Mouse (Mus musculus) embryonic facial prominence, embryonic 15.5 days (tissue): ENCODE results near the gene Tex19.2. TPM values are rescaled to one million over a fixed set of nuclear protein-coding genes. Genes with fewer than 3 reads are reported as not detected.
"Not testable (repeated sequence)": the region's sequence is repeated elsewhere in the genome, so short reads cannot be mapped to it uniquely, and the experiment has no call there.

Experiments used
- ATAC-seq: fragments of 200-750 bp; cut with Nextera tagmentation; 2 replicates; pipeline ENCODE4 v1.8.0; 2017; ENCODE audit warnings: low read depth, moderate TSS enrichment; ENCODE audit not compliant: insufficient number of reproducible peaks, low FRiP score, low TSS enrichment
- H3K27ac ChIP-seq: fragments of 300-500 bp; sonication (generic); replicated peaks from 2 replicates; pipeline ENCODE4 v1.5.1; 2015; ENCODE audit warnings: mild to moderate bottlenecking, inconsistent platforms
- H3K27me3 ChIP-seq: fragments of 300-500 bp; sonication (generic); 2 replicates; pipeline ENCODE4 v1.6.1; 2015; ENCODE audit warnings: inconsistent platforms
- H3K36me3 ChIP-seq: fragments of 300-500 bp; sonication (generic); 2 replicates; pipeline ENCODE4 v1.6.1; 2015; ENCODE audit warnings: mild to moderate bottlenecking, inconsistent platforms
- H3K4me1 ChIP-seq: fragments of 300-500 bp; sonication (generic); 2 replicates; pipeline ENCODE4 v1.6.1; 2015; ENCODE audit warnings: inconsistent platforms
- H3K4me2 ChIP-seq: fragments of 300-500 bp; sonication (generic); replicated peaks from 2 replicates; pipeline ENCODE4 v1.6.1; 2015; ENCODE audit warnings: mild to moderate bottlenecking, inconsistent platforms
- H3K4me3 ChIP-seq: fragments of 300-500 bp; sonication (generic); replicated peaks from 2 replicates; pipeline ENCODE4 v1.5.1; 2015; ENCODE audit warnings: mild to moderate bottlenecking, inconsistent platforms
- H3K9ac ChIP-seq: fragments of 300-500 bp; sonication (generic); 2 replicates; pipeline ENCODE4 v1.6.1; 2015; ENCODE audit warnings: inconsistent platforms
- H3K9me3 ChIP-seq: fragments of 300-500 bp; sonication (generic); replicated peaks from 2 replicates; pipeline ENCODE4 v1.6.1; 2016; ENCODE audit warnings: inconsistent platforms
- WGBS: fragments of 180-500 bp; shearing (Covaris S2); methylation state at CpG from one replicate; pipeline ENCODE4 v1.1.7; 2015; 5-methylcytosine and 5-hydroxymethylcytosine counted together
- polyA plus RNA-seq: library from polyadenylated mRNA; unstranded; fragments of >200 nt; fragmentation: Nextera tagmentation; extraction: Ambion mirVana; gene quantifications from 2 replicates; pipeline ENCODE4 v1.2.1, GENCODE M21; 2015

Gene Tex19.2
- polyA plus RNA-seq, 1 experiment from 2014 or later, result not detected

- Histone ChIP-seq H3K9me3 (no peaks in the 10 kb centered on the region), H3K36me3 (no peaks in the 10 kb centered on the region), H3K27me3 (no peaks in the 10 kb centered on the region), H3K4me1 (peaks cover 6% of the 10 kb centered on the region; the same call in 1 of the 2 replicates), H3K9ac (no peak overlapping the region), H3K4me2 (no peak overlapping the region), H3K4me3 (no peak overlapping the region), H3K27ac (no peak overlapping the region)
- no peak for ATAC-seq
- 88% methylated on average over 3 of the region's 3 CpGs for WGBS
Measured at GRCm38 (mm10) chr11:121111051-121111450, 7.4 kb downstream of the Tex19.2 start.

GRCm38 (mm10) chr11:121109986-121110385, 8.5 kb downstream of the Tex19.2 start:
- H3K36me3 ChIP-seq, result no peaks in the 10 kb centered on the region
- H3K4me3 ChIP-seq, result no peak overlapping the region
- peaks cover 6% of the 10 kb centered on the region; the same call in 1 of the 2 replicates for H3K4me1 ChIP-seq
- 15% methylated on average over 2 of the region's 2 CpGs for WGBS
- no peak overlapping the region for H3K27ac ChIP-seq
- H3K9ac ChIP-seq, result no peak overlapping the region
- no peak overlapping the region for H3K4me2 ChIP-seq
- H3K27me3 ChIP-seq, result no peaks in the 10 kb centered on the region
- no peaks in the 10 kb centered on the region for H3K9me3 ChIP-seq
- no peak for ATAC-seq

GRCm38 (mm10) chr11:121108061-121108460, 10.4 kb downstream of the Tex19.2 start:
- Histone ChIP-seq H3K4me1 (peaks cover 6% of the 10 kb centered on the region; the same call in 1 of the 2 replicates), H3K9ac (no peak overlapping the region), H3K4me2 (no peak overlapping the region), H3K36me3 (no peaks in the 10 kb centered on the region), H3K9me3 (no peaks in the 10 kb centered on the region), H3K27me3 (no peaks in the 10 kb centered on the region), H3K27ac (no peak overlapping the region), H3K4me3 (no peak overlapping the region)
- no peak for ATAC-seq
- 59% methylated on average over 9 of the region's 9 CpGs for WGBS

GRCm38 (mm10) chr11:121107242-121107641, 11.2 kb downstream of the Tex19.2 start:
- H3K36me3 ChIP-seq, H3K4me1 ChIP-seq, H3K4me3 ChIP-seq, ATAC-seq, H3K27ac ChIP-seq, H3K27me3 ChIP-seq, H3K4me2 ChIP-seq, H3K9ac ChIP-seq, H3K9me3 ChIP-seq: not testable (repeated sequence)
- 79% methylated on average over 1 of the region's 1 CpGs for WGBS

- Histone ChIP-seq H3K4me3 (no peak overlapping the region), H3K9ac (no peak overlapping the region), H3K9me3 (no peaks in the 10 kb centered on the region), H3K36me3 (no peaks in the 10 kb centered on the region), H3K27me3 (no peaks in the 10 kb centered on the region), H3K4me1 (0 out of 2 replicates have a peak, but pooled peaks cover 7% of the 10 kb centered on the region), H3K27ac (no peak overlapping the region), H3K4me2 (no peak overlapping the region)
- ATAC-seq, result no peak
- WGBS, result 77% methylated on average over 4 of the region's 4 CpGs
Measured at GRCm38 (mm10) chr11:121101124-121101805, 17.2 kb downstream of the Tex19.2 start.

- 55% methylated on average over 7 of the region's 7 CpGs for WGBS
- Histone ChIP-seq H3K4me3 (no peak overlapping the region), H3K27ac (no peak overlapping the region), H3K36me3 (no peaks in the 10 kb centered on the region), H3K4me2 (no peak overlapping the region), H3K9ac (no peak overlapping the region), H3K9me3 (no peaks in the 10 kb centered on the region), H3K27me3 (no peaks in the 10 kb centered on the region), H3K4me1 (0 out of 2 replicates have a peak, but pooled peaks cover 7% of the 10 kb centered on the region)
- ATAC-seq, result no peak
Measured at GRCm38 (mm10) chr11:121100692-121101091, 17.8 kb downstream of the Tex19.2 start.

- H3K4me1 ChIP-seq, result 0 out of 2 replicates have a peak, but pooled peaks cover 7% of the 10 kb centered on the region
- no peak overlapping the region for H3K4me3 ChIP-seq
- 67% methylated on average over 7 of the region's 7 CpGs for WGBS
- no peak; the same call in 1 of the 2 replicates for ATAC-seq
- no peaks in the 10 kb centered on the region for H3K9me3 ChIP-seq
- H3K36me3 ChIP-seq, result no peaks in the 10 kb centered on the region
- no peak overlapping the region for H3K27ac ChIP-seq
- no peaks in the 10 kb centered on the region for H3K27me3 ChIP-seq
- H3K4me2 ChIP-seq, result no peak overlapping the region
- H3K9ac ChIP-seq, result no peak overlapping the region
Measured at GRCm38 (mm10) chr11:121099762-121100161, 18.7 kb downstream of the Tex19.2 start.

- no peak for ATAC-seq
- Histone ChIP-seq H3K27ac (no peak overlapping the region), H3K27me3 (no peaks in the 10 kb centered on the region), H3K4me2 (no peak overlapping the region), H3K9me3 (no peaks in the 10 kb centered on the region), H3K36me3 (no peaks in the 10 kb centered on the region), H3K4me3 (no peak overlapping the region), H3K9ac (no peak overlapping the region), H3K4me1 (no peaks in the 10 kb centered on the region)
- WGBS, result 86% methylated on average over 14 of the region's 14 CpGs
Measured at GRCm38 (mm10) chr11:121092606-121093585, 25.6 kb downstream of the Tex19.2 start.

- ATAC-seq, result 0 out of 2 replicates have a peak, but pooled peaks have one; percentile 19
Measured at GRCm38 (mm10) chr11:121090943-121091342, 27.5 kb downstream of the Tex19.2 start.

GRCm38 (mm10) chr11:121089756-121090546, 28.5 kb downstream of the Tex19.2 start:
- H3K27me3 ChIP-seq, result no peaks in the 10 kb centered on the region
- H3K36me3 ChIP-seq, result no peaks in the 10 kb centered on the region
- H3K4me1 ChIP-seq, result no peaks in the 10 kb centered on the region
- H3K9ac ChIP-seq, result no peak overlapping the region
- H3K4me3 ChIP-seq, result no peak overlapping the region
- H3K27ac ChIP-seq, result no peak overlapping the region
- ATAC-seq, result no peak
- 86% methylated on average over 2 of the region's 2 CpGs for WGBS
- no peak overlapping the region for H3K4me2 ChIP-seq
- no peaks in the 10 kb centered on the region for H3K9me3 ChIP-seq

More at GRCm38 (mm10) chr11:121090943-121091342, 27.5 kb downstream of the Tex19.2 start:
- Histone ChIP-seq H3K27me3 (no peaks in the 10 kb centered on the region), H3K4me1 (no peaks in the 10 kb centered on the region), H3K4me3 (no peak overlapping the region), H3K36me3 (no peaks in the 10 kb centered on the region), H3K4me2 (no peak overlapping the region), H3K9me3 (no peaks in the 10 kb centered on the region), H3K9ac (no peak overlapping the region), H3K27ac (no peak overlapping the region; the same call in 1 of the 2 replicates)
- WGBS, result 42% methylated on average over 4 of the region's 4 CpGs
